Mouse (Mus musculus) cerebellum, postnatal 36 days (tissue): Measurements from ENCODE around the gene Dennd4c.

Source experiments
- DNase-seq, 2 experiments: peaks; one replicate each; pipeline ENCODE4 v3.0.0; 2021 to 2022; ENCODE audit warnings: mixed read lengths in 2 of 2

The Dennd4c gene

DNA sequence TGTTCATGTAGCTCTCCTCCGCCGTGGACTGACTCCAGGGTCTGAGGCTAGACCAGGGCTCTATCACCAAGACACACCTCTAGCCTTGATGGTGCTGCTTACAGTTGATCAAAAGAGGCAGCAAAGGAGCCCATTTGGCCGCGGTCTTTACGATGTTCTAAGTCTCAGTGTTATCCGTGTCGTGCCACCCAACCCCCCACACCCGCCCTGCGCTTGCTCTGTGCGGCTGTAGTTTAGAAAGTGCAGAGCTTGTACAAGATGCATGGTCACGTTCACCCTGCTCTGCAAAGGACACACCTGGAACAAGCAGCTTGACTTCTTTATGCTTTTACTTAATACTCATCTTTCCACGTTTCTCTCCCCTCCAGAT lies 137.4 kb downstream of the Dennd4c start:
- DNase-seq, result no peak

DNA sequence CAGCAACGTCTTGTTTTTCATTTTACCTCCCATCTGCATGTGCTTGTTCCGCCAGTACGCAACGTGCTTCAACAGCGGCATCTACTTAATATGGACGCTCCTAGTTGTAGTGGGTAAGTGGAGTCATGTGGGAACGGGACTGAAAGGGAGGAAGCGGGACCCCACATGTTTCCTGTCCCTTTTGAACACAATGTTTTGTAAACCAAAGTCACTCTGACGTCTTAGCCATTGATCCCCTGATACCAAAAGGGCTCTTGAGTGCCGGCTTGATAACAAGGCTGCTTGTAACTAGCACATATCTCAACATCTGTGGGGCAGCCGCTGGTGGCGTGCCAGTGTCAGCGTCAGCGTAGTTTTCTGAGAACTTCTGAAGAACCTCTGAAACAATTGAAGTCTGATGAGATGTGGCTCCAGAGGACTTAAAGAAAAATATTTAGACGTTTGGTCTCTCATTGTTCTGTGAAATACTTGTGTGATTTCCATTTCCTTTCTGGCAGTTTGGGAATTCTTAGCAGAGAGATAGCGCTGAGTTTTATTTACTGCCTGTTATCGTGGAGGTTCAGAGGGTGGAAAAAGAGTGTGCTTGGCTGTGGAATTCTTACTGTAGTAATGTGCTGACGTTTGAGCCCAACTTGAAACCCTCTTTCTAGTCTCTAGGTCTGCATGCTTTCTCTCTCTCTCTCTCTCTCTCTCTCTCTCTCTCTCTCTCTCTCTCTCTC lies 138.0 kb downstream of the Dennd4c start:
- DNase-seq, result no peak

DNA sequence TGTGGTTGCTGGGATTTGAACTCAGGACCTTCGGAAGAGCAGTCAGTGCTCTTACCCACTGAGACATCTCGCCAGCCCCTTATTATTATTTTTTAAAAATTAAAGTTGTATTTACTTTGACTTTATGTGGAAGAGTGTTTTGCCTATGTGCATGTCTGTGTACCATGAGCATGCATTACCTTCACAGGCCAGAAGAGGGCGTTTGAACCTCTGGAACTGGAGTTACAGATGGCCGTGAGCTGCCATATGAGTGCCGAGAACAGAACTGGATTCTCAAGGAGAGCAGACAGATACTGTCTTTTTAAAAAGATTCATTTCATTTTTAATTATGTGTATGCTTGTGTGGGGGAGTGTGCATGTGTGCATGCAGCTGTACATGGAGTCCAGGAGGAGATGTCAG lies 139.5 kb downstream of the Dennd4c start:
- DNase-seq, result no peak

DNA sequence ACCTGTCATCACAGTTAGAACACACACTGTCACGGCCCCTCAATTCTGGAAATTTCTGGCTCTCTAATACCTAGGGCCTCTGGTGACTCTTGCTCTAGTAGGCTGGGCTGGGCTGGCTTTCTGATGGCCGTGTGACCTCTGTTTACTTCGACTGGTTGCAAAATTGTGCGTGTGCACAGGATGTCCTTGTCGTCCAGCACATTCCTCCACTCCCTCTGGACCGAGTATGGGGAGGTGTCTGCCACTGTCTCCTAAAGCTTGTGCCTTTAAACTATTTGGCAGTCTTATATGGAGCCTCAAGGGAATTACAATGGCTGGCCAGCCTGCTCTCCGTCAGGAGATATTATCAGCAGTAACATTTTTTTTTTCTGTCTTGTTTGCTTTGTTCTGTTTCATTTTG lies 149.1 kb downstream of the Dennd4c start:
- DNase-seq, result no peak

DNA sequence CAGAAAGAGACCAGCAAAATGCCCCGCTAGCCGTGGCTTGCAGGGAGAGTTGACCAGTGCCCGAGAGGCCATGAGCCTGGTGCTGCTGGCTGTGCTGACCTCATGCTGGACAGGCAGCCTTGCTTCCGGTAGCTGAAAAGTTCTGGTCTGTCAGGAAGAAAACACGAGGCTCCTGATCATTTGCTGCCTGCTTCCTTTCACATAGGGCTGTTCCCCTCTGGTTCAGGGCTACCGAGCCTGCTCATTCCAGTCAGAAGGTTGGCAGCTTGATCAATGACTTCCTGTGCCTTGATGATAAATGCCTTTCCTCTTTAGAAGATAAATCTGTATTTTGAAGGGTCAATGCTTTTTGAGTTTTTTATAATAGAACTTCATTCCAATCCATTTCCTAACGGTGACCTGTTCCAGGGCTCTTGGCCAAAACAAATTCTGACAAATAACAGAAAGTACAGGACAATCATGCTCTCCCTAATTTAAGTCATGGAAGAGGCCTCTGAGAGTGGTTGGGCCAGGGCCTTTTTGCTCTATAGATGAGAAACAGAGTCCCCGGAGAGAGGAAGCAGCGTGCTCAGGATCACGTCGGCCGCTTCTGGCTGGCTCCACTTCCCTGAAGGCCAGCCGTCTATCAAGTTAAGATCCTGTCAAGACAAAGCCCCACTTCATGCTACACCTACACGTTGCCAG lies 150.6 kb downstream of the Dennd4c start:
- no peak for DNase-seq
